Mouse (Mus musculus) cerebellum, adult 2 months (tissue): ENCODE measurements around the gene Amn.

Experiments used
- CTCF ChIP-seq: fragments of 200-500 bp; IDR thresholded peaks from 2 replicates; pipeline ENCODE4 v1.5.1; 2011; ENCODE audit warnings: low read depth, mild to moderate bottlenecking, control low read depth, low read length, moderate library complexity, borderline replicate concordance; ENCODE audit not compliant: insufficient read depth
- POLR2A ChIP-seq: fragments of 200-500 bp; IDR thresholded peaks from 2 replicates; pipeline ENCODE4 v1.6.1; 2011; ENCODE audit warnings: low read length, control low read depth, borderline replicate concordance; ENCODE audit not compliant: insufficient read depth

DNA sequence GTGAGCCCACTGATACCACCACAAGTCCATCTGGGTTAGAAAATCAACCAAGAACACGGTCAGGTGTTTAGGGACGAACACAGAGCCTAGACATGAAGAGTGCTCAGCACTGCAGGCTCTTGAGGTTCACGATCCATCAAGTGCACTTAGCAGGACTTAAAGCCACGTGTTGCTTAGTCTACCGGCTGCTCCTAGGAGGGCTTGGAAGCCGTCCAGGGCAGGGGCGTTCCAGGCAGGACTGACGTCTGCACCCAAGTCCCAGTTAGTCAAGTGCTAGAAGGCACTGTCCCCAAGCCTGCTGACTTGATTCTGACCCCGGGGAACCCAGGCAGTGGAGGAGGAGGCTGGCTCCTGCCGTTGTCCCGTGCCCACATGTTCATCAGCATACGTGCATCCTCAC lies 49.7 kb downstream of the Amn start:
- no peak for TF ChIP-seq POLR2A
- no peak for TF ChIP-seq CTCF
